Mouse (Mus musculus): ENCODE data around the gene Castor2.

Castor2 gene

GRCm38 (mm10) chr5:134164688-134165087, 65.2 kb downstream of the Castor2 start:
- DNase-seq (ENCODE audit: low spot score): no peak

DNA sequence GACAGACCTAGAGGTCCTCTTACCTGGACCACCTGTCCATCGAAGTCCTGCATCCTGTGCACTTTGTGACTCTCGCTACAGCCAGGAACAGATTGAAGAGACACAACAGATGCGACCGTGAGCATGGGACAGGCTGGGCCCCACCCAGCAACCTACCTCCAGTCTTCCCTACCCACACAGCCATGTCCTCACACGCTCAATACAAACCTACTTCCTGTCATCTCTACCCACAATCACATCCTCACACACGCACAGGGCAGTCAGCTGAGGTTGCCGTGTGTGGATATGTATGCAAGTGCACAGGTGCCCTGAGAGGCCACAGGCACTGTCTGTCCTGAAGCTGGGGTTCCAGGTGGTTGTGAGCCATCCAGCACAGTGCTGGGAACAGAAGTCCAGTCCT, 67.1 kb downstream of the Castor2 start:
- no peak for DNase-seq (ENCODE audit: low spot score)

DNA sequence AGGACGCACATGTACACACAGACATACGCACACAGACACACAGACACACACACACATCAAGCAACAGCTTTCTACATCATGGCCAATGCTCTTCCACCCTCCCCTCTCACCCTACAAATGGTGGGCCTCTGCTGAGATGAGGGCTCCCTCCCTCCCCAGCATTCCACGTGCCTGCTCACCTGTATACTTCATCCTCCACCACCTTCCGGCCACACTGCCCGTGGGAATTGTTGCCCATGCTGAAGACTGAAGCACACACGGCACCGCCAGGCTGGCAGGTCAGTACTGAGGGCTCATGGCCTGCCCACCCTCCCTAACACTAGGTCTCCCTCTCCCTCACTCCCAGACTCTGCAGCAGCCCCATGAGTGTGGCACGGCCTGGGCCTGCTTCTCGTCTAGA, 68.5 kb downstream of the Castor2 start:
- DNase-seq (ENCODE audit: low spot score): no peak

DNA sequence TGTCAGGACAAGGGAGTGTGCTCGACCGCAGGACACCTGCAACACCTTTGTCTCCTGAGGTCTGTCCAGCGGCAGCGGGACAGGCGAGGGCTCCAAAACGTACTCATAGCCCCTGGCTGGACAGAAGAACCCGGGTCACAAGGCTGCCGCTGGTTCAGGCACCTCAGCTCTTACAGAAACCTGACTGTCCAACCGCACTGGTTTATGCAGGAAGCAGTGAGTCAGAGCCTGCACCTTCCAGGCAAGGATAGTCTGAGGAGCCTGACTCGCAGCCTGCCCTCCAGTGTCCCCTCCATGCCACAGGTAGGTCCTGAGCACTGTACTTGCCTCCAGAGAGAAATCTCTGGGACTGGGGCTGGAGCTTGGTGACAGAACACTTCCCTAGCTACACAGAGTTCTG, 69.7 kb downstream of the Castor2 start:
- DNase-seq (ENCODE audit: low spot score): no peak

DNA sequence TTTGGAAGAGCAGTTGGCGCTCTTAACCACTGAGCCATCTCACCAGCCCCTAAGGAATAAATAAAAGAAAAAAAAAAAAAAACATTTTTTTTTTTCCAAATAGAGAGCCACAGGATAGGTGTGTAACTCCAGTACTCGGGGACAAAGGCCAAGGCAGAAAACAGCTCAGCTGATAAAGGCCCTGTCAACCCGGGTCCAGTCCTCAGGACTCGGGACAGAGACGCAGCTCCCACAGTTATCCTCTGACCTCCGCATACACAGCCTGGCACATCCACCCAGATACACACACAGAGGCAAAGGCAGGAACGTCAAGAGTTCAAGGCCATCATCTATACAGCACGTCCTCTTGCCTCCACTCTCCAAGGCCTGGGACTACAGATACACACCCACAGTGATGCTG, 70.7 kb downstream of the Castor2 start:
- no peak for DNase-seq (ENCODE audit: low spot score)

- peak; percentile 55 for DNase-seq (ENCODE audit: low spot score)
Measured at GRCm38 (mm10) chr5:134173206-134173605, 73.7 kb downstream of the Castor2 start.

DNA sequence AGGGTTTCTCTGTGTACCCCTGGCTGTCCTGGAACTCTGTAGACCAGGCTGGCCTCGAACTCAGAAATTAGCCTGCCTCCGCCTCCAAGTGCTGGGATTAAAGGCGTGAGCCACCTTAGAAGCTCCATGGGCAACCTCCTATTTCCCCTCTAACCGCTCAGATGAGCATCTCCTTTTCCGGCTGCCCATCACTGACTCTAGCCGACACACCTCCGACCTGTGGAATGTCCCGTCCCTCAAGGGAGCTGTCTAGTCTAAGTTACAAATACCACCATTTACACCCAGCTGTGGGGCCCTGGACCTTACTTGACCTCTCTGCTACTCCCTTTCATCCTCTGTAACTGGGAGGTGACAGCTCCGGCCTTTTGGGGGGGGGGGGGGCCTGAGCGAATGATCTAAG, 76.2 kb downstream of the Castor2 start:
- DNase-seq (ENCODE audit: low spot score): no peak

DNA sequence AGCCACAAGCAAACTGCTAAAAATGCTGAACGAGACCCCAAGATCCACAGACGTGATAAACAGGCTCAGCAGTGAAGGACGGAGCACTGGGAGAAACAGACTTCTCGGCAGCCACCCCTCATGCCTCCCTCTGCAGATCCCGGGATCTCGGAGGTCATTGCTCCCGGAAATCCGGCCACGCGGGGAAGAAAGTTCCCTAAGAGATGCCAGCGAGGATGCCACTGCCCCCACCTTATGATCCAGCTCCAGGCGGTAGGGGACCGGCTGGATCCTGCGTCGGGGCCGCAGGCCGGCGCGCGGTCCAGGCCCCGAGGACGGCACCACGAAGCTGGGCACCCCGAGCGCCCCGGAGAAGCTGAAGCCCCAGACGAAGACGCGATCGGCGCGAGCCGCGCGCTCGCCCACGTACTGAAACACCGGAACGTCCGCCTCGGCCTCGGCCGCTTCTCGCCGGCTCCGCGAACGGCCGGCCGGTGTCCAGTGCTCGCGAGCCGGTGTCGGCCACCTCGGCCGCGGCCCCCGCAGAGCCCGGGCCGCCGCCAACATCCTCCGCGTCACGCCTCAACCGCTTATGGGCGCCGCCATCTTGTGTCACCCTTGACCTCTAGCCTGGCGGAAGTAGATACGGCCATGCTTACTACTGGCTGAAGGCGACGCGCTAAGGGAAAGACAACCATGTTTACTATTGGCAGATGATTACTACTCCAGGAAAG, 76.8 kb downstream of the Castor2 start, which contains the start of gene Rcc1l:
Gene Rcc1l, minus strand, starts transcription at position 606 of the 713 bp plus-strand sequence.
- peak; percentile 90 for DNase-seq (ENCODE audit: low spot score)

- no peak for DNase-seq (ENCODE audit: low spot score)
Measured at GRCm38 (mm10) chr5:134178536-134178935, 79.0 kb downstream of the Castor2 start.

GRCm38 (mm10) chr5:134179871-134180270, 80.4 kb downstream of the Castor2 start:
- DNase-seq (ENCODE audit: low spot score): peak; percentile 96

DNA sequence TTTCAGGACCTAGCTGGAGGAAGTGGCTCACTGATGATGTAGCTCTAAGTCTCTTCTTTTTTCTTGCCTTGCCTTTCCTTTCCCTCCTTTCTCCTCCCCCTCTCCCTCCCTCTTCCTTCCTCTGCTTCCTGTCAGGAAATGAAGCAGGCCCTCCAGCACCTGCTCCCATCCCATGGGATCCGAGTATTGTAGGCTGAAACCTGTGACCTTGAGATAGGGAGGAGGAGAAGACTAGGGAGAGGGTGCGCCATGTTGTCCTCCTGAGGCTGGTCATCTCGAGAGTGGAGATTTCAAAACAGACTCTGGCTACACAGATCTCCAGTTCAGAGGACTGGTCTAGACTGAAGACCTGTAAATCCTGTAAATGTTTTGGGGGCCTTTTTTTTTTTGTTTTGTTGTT, 82.7 kb downstream of the Castor2 start:
- no peak for DNase-seq (ENCODE audit: low spot score)

DNA sequence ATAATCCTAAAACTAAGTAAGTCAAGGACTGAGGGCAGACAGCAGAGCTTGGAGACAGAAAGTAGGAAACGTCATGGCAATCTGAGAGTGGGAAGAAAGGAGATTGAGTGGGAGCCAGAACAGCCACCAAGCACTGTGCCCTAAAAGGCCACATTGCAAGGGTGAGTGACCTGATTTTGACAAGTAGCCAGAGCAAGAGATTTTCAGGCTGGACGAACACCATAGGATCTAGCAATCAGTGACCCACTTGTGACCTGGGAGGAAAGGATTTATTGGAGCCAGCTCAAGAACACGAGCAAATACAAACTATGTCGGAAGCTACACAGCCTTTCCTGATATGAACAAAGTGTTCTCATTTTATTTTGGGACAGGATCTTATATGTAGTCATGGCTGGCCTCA, 83.2 kb downstream of the Castor2 start:
- peak; percentile 13 for DNase-seq (ENCODE audit: low spot score)

DNA sequence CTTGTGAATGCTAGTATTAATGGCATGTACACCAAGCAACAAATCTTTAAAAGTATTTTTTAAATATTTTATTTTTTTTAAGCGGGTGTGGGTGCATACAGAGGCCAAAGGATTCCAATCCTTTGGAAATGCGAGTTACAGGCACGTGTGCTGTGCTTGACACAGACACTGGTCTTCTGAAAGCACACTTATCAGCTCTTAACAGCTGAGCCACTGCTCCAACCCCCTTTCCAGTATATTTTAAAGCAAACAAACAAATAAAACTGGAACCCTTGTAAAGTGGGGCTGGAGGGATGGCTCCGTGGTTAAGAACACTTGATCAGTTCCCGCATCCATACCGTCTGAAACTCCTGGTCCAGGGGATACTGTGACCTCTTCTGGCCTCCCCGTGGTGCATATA, 83.7 kb downstream of the Castor2 start:
- peak; percentile 15 for DNase-seq (ENCODE audit: low spot score)

- DNase-seq (ENCODE audit: low spot score): peak; percentile 100
Measured at GRCm38 (mm10) chr5:134183880-134184808, 84.6 kb downstream of the Castor2 start, which contains the start of gene Gtf2ird2. Gtf2ird2 (plus strand) TSS chr5:134184019.

DNA sequence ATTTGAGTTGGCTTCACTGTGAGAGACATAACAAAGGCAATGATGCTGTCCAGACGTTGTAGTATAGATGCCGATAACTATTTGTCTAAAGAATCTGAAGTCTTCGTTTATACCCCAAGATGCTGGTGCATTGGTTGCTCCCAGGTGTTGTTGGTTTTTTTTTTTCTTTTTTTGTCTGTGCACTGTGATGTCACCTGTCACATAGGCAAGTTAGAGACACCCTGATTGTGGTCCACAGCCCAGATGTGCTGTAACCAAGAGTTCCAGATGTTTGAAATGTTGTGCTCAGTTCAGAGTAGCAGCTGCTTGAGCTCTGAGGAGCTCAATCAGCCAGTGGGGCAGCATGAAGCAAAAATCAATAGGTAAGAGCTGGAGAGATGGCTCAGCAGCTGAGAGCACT, 86.5 kb downstream of the Castor2 start:
- no peak for DNase-seq (ENCODE audit: low spot score)

GRCm38 (mm10) chr5:134186961-134187731, 87.6 kb downstream of the Castor2 start:
- peak; percentile 70 for DNase-seq (ENCODE audit: low spot score)

DNA sequence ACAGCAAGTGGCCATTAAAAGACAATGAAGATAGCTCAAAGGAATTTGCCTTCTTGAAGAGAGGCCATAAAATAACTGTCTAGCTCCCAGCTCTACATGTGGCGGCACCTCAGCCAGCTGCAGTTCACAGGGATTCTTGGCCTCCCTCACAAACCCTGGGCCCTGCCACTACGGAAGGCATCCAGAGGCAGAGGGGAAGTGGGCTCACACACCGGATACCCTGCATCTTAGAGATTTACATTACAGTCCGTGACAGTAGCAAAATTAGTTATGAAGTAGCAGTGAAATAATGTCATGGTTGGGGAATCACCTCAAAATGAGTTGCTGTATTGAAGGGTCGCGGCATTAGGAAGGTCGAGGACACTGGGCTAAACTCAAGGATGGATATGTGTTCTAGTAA, 89.1 kb downstream of the Castor2 start:
- DNase-seq (ENCODE audit: low spot score): no peak

DNA sequence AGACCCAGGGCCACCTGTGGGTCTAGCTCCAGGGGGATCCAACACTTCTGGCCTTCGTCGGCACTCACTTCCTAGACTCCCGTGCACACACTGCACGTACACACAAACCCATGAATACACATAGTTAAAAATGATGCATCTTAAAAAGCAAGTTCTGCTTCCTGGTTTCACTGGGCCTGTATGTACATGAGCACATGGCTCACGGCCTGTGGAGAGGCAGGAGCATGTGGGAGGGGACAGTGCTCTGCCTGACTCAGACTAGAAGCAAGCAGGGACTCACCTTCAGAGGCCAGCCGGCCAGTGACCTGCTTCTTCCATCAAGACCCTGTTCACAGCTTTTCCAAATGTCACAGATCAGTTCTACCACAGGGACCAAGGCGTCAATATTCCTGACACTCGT, 94.2 kb downstream of the Castor2 start:
- DNase-seq (ENCODE audit: low spot score): no peak

Measured in retina, embryonic 14.5 days (tissue).